Mouse (Mus musculus) cerebellum, adult 9-10 months (tissue): ENCODE measurements around the gene Asic2.

Source experiments
- DNase-seq: peaks from one replicate; pipeline ENCODE4 v3.0.0; 2022

Gene Asic2

DNA sequence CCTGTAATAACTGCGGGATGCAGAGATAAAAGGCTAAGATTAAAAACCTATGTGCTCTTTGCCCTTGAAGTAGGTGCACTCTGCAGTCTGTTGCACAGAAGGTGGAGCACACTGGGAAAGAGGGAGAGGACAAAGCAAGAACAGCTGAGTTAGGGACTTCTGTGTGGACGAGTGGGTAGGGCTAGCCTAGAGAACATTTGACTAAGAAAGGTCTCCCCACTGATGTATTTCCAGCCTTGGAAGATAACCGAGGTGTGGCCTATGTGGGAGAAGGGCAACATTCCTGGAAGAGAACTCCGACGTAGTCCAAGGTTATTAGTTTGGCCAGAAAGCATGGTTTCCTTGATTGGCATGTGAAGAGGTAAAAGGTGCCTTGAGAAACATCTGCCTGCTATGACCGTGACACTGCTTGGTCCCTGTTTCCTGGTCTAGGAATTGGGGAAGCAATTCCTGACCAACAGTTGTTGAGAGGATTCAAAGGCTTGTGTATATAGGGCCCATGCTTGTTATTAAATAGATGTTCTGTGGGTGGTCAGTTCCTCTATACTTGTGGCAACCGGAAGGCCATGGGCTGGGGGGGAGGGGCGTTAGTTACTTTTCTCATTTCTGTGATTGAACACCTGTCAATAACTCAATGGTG, 463.3 kb downstream of the Asic2 start:
- no peak for DNase-seq

DNA sequence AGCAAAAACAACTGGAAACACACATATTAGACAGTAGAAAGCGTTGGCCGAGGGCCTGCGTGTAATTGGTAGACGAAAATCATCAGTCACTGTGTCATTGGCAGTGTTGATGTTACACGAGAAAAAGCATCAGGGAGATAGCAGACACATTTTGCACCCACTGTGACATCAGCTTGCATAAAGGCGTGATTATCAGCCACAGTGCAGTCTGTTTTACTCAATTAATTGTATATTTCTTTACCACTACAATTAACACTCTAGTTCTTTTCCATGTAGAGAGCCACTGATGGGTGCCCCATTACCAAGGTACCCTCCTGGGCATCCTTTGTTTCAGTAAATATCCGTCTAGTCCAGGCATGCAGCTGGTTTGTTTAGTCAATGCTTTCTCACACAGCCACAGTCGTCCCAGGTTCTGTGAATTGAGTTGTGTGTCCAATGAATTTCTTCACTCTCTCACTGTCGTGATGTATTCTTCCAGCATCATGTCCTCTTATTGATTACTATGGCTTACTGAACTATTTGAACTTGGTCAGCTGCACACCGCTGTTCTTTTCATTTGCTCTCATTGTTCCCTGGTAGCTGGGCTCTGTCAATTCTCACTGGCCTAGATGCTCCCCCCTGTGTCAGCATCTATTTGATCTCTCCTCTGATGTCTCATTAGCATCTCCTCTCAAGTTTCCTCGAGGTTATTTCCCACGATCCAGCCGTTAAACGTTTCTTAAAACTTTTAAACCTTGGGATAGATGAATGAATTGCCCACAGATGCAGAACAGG, 466.6 kb downstream of the Asic2 start:
- DNase-seq, result no peak

DNA sequence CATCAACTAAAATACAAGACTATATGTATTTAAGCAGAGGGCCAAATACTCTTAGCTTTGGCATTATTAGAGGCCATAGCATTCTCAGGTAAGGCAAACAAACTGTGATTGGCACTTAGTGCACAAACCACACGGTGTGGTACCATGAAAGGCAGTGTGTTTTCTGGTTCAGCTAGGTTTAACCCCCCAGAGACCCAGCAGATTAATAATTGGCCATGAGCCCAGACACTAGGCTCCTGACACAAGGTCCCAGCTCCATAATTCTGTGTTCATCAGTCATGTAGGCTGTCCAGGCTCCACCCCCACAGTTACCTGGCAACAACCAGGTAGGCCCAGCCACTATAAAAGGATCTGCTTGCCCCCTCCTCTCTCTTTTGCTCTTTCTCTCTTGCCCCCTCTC, 469.3 kb downstream of the Asic2 start:
- no peak for DNase-seq

DNA sequence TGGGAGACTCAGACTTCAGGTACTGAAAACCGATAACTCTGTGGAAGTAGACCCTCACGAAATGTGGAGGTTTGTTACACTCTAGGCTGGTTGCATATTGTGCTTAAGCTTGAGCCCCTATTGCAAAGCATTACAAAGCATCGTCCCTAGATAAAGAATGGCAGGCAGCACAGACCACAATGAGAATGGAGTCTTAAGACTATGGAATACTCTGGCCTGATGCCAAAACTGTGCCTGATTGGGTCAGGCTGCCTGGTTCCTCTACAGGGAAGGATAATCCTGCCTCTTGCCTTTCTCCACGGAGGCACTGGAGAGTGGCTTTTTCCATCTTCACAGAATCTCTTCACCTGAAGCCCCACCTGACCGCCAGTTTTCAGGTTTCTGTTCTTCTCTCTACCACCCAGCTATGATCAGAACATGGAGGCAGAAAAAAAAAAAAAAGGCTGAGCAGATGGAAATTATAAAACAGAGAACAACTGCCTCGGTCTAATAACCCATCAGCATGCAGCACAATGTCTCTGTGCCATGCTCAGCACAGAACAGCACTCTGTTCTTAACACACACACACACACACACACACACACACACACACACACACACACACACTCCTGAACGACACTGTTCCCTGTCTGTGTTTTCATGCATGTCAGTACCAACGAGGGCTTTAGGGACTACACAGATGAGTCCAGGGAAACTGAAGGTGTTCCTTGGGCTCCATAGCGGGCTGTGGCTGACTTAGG, 470.4 kb downstream of the Asic2 start:
- DNase-seq, result no peak

DNA sequence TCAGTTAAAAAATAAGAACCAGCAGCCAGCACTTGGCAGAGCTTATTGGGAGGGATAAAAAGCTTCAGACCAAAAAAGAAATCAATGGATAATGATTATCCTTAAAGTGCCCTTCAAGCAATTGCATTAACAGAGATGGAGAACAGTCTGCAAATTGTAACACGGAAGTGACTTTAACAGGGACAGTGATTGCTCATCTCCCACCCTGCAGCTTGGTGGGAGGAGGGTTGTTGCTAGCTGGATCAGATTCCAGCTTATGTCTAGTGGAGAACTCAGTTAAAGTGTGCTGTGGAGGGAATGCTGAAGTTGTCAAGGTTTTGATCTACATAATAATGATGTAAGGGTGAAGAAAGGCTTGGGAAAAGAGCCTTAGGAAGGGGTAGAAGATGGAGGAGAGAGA, 471.8 kb downstream of the Asic2 start:
- no peak for DNase-seq

DNA sequence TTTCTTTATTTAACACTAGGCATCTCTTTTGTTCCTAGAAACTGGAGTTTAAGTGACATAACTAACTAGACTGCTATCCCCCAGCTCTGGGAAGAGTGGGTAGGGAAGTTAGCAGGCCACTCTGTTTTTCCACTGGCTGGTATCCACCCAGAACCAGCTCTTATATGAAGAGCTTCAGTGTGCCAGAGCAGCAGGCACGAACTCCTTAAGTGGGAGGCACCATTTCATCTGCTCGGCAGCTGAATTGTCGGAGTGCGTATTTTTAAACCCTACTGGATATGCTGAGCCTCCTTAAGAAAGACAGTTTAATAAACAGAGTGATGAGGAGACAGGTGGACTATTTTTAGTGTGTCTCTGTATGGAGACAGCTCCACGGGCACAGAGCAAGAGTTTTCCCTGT, 475.9 kb downstream of the Asic2 start:
- DNase-seq, result no peak

DNA sequence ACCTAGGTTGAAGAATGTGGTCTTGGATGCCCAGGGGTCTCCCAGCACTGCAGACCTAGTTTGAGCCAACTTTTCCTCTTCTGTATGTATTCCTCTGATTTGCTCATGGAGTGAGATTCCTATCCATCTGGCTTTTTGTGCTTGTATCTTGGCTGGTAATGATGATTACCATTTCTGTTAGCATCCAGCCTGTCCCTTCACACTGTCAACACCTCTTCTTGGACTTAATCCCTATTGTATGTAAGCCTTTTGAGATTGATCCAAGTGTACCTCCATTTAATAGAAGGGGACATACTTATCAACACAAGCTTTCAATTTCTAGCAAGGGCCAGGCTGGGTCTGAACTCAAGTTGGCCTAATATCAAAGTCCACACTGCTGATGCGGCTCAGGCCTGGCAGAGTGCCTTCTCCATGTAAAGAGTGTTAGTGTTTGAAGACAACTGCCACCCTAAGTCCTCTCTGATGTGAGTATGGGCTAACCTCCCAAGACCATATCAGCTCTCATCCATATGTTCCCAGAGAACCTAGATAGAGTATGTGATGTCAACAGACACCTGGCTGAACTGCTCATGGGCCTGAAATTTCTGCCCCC, 479.0 kb downstream of the Asic2 start:
- DNase-seq, result no peak

DNA sequence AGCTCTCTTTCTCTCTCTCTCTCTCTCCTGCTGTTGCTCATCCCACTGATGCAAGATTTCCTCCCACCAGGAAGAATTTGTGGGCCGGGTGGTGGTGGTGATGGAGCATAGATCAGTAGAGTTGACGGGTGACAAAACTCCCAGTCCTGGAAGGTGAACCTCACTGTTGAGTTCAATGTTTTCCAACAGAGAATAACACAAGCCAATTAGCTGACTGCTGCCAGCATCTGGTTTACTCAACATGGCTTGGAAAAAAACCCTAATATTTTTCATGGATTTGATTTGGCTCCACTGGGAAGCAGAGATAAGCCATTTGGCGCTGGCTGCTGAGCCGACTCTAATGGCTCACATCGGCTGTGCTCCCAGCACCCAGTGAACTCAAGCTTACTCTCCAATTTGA, 479.6 kb downstream of the Asic2 start:
- DNase-seq, result no peak

DNA sequence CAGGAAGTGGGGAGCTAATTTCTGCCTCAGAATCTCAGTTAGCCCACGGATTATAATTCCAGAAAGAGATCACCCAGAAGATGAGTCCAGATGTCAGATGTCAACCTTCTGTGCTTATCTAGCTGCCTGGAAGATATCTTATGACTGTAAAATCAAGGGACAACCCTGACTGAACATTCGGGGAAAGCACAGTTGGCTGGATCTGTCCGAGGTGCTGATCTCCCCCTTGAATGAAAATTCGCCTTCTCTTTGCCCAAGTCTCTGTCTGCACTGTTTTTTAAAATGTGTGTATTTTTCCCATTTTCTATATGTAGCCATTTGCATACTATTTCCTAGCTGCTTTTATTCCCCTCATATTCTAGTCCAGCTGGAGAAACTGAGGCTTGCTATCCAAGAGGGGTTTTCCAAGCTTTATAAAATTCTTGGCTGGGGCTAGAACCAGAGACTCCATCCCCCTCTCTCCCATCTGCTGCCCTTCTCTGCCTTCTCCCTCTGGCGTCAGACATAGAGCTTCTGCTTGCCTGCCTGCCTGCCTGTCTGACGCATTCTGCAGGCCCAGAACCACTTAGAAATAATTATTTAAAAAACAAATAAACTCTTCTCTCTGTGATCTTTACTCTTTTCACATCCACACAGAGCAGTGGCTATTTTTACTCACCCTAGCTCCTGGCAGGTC, 481.9 kb downstream of the Asic2 start:
- no peak for DNase-seq

DNA sequence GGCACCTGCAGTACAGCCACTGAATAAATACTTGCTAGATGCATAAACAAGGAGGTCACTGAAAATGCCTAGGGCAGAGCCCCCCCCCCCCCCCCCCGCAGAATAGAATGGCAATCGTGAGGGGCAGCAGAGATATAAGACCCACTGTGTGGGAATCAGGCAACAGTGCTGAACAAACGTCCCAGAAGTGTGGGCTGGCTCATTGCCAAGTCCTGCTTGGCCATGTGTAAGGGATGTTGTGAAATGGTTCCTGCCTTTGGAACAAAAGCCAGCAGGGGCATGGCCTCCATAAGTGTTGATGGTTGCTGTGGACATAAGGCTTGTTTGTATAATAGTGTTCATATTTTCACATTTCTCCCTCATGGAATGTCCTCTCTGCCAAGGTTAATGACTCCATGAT, 487.1 kb downstream of the Asic2 start:
- no peak for DNase-seq

DNA sequence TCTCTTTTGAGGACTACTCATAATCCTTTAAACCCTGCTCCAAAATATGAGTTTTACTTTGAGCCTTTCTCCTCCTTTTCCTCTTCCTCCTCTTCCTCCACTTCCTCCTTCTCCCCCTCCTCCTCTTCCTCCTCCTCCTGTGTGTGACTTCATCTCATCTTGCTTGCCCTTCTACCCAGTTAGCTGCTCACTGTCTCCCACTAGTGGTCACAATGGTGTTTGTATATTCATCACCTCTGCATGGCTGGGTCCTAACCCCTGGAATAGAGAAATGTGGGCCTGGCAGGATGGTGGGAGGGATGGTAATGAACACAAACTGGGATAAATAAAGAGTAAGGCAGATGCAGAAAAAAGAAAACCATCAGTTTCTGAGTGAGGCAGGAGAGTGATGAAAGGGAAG, 492.0 kb downstream of the Asic2 start:
- peak; percentile 9 for DNase-seq

DNA sequence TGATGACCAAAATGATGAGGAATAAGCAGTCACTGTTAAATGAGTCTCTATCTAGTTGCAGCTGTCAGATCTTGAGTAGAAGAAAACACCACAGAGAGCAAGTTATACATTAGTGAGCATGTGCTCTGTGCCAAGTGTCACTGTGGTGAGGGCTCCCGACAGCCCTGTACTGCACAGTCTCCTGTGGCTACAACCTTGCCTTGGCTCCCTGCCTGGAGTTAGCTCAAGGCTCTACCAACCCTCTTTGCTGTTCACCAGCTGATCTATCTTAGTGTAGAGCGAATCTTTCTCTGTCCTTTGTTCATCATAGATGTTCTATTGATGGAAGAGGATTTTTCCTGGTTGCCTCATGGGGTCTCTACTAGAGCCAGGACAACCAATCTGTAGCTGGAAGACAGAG, 494.1 kb downstream of the Asic2 start:
- DNase-seq, result no peak

DNA sequence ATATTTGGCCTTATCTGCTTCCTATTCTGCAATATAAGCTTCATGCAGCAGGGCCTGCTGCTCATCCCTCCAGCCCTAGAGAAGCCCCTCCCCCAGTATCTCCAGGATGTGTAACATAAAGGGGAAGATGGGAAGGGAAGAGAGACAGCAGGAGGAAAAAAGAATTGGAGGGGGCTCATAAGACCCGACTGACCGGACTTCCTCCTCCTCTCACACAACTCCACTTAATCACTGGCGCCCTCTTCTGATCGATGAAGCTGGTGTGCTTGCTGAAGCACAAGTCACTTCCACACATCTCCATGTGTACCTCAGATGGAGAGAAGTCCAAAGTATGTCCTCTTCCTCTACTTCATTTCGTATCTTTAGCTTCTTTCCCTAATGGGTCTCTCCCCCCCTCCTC, 506.1 kb downstream of the Asic2 start:
- DNase-seq, result peak; percentile 19

DNA sequence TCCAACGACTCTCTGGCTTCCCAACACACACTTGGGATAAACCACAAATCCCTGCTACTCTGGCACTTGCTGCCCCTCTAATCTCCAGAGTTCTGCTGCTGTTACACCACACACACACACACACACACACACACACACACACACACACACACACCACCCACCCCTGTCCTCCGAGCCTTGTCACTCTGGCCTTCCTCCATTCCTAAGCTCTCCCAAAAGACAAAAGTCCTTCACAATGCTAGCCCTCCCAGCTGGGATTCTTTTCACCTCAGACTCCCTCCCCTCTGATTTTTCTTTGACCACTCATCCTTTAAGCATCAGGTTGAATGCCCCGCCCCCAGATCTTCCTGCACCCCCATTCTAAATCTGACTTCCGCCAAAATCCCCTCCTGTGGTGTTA, 506.5 kb downstream of the Asic2 start:
- DNase-seq, result no peak

DNA sequence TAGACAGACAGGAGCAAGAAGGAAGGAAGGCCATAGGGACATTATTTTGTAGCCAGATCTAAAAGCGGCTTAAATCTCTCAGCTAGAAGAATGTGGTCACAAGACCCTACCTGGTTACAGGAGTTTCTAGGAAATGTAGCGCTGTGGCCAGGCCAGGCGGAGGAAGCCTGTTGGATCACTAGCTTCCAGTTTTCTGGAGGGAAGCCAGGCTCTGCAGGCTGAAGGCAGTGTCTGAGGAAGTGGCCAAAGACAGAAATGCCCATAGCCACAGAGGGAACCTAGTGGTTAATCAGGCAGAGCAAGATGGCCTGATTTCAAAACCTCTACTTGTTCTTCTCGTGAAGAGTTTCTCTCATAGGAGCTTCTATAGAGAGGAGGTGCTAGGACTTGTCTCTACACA, 513.3 kb downstream of the Asic2 start:
- peak; percentile 30 for DNase-seq

DNA sequence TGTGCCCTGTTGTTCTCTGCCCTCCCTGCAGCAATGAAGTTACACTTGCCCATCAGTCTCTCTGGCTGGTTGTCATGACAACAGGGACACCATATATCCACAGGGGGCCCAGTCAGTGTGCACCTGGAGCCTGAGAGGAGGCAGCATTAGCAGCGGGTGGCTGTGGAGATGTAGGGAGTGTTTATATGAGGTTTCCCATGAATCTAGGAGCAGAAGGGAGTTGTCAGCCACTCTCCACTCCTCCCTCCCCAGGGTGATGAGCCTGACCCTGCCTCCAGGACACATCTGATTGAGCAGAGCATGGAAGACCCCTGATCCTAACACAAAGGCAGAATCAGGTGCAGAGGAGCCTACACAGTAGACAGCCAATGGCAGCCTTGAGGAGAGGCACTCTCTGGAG, 514.1 kb downstream of the Asic2 start:
- no peak for DNase-seq

DNA sequence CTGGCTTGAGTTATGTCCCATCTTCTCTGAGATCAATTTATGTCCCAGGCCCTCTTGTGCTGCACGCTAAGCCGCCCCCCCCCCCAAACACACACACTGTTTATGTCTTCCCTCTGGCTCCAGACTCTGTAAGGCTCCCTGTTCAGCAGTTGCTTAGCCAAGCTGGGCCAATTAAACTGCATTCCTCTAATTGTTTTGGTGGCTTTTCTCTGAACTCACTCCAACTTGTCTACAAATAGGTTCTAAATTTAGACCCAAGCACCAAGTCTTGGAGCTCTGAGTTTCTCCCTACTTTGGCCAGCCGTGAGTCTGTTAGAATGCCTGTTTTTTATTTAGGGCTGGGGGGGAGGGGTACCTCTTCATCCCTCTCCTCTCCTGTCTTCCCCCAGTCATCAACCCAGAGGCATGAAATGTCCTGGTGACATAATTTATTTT, 519.0 kb downstream of the Asic2 start:
- no peak for DNase-seq

DNA sequence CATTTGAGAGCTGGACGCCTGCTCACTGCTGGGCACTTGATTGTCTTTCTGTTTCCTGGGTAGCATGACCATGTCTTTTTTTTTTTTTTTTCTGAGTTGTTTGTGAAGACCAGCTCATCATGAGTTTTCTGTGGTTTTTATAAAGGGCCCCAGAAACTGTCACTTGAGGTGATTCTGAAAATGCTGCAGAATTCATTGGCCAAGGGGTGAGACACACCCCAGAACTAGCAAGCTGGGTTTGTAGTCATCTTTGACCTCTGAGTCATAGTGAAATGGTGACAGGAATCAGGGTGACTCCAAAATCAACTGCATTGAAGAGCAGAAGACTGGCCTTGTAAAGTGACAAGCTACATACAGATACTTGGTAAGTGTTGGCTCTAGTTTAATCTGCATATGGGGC, 521.9 kb downstream of the Asic2 start:
- no peak for DNase-seq

DNA sequence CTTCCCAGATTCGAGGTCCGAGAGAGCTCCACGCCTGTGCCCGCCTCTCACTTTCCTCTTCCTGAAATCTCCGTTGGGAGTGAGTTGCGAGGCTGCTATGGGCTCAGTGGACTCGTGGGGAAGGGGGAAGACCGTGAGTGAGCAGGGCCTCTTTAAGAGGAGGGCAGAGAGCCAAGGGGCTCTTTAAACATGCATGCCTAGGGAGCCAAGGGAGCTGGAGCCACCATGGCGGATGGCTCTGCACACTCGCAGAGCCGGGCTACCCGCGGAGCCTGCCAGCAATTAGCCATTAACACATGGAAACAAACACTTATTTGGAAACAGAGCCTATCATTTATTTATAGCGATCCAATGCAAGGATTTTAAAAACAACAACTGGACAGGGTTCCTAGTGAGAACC, 541.4 kb downstream of the Asic2 start:
- no peak for DNase-seq

DNA sequence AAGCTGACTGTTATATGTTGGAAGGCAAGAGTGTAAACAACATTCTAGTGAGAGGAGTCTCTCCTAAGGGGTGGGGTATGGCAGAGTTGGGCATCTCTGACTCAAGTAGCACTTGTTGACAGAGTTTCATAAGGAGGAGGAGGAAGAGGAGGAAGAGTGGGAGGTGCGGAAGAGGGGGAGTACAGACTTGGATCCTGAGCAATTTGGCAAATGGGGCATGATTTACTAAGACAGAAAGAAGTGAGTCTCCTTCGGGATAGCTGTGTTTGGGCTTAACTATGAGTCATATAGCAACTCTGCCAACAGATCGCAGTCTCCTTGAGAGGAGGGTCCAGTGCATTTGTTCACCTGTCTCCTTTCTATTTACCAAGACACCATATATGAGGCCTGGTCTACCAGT, 549.1 kb downstream of the Asic2 start:
- DNase-seq, result no peak

DNA sequence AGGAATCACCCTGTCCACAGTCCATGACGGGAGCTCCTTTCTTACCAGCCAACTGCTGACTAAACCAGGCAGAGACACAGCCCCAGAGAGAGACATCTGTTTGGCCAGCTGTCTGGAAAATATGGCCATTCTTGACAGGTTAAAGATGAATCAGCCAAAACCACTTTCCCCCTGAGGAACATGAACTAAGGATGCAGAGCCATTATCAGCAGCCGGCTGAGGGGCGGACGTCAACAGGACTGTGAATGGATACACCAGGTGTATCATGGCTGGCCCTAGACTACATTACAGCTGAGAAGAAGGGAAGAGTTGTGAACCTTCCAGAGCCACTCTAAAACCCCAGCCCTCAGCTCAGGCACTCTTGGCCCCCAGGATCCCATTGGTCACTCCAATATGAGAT, 550.2 kb downstream of the Asic2 start:
- DNase-seq, result no peak

DNA sequence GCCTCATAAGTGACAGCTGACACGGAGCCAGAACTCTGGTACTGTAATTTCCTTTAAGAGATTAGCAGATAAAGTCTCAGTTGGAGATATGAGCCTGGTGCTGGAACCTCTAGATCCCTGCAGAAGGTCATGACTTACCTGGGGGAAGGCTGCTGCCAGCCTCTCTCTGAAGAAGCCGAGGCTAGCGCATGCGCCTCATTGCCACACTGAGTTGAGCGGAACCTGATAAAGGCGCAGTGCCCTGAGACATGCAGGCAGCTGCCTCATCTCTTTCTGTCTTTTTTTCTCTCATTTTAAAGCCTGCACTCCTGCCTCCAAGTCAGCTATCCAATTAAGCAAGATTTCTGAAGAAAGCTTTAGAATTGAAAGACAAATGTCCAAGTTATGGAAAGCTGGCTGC, 551.9 kb downstream of the Asic2 start:
- DNase-seq, result no peak

DNA sequence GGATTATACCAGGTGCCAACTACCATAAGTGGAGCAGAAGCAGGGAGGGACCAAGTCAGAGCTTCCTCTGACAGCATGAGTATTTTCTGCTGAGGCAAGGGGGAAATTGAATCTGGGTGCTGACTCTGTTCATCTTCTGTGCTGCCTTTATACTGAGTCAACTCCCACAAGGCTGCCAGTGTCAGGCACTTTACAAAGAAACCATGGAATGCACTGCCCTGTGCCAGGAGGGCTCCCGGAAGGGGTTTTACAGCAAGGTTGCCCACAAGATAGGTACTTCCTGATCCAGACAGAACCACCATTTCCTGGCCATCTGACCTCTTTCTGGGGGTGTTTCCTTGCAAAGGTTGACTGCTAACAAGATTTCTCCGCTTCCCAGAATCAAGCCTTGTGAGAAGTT, 553.7 kb downstream of the Asic2 start:
- DNase-seq, result no peak
